Mouse (Mus musculus) hindbrain, postnatal 0 days (tissue): ENCODE data around the gene Kctd17. TPM values are rescaled to one million over a fixed set of nuclear protein-coding genes. Genes with fewer than 3 reads are reported as not detected.
A peak's percentile ranks its signal among the peaks of the same experiment; 100 is the strongest.

Experiments
- ATAC-seq: fragments of 200-750 bp; cut with Nextera tagmentation; 2 replicates; pipeline ENCODE4 v1.8.0; 2017; ENCODE audit warnings: mild to moderate bottlenecking, moderate TSS enrichment, moderate library complexity
- DNase-seq: peaks from one replicate; pipeline ENCODE4 v3.0.0-alpha.2; 2015; ENCODE audit warnings: low spot score
- H3K27ac ChIP-seq: fragments of 300-500 bp; sonication (generic); 2 replicates; pipeline ENCODE4 v1.5.1; 2014; ENCODE audit warnings: mild to moderate bottlenecking
- H3K27me3 ChIP-seq: fragments of 300-500 bp; sonication (generic); 2 replicates; pipeline ENCODE4 v1.6.1; 2014; ENCODE audit warnings: low read length, mixed read lengths; ENCODE audit not compliant: insufficient read depth
- H3K36me3 ChIP-seq: fragments of 300-500 bp; sonication (generic); 2 replicates; pipeline ENCODE4 v1.6.1; 2014; ENCODE audit warnings: low read length, mixed read lengths; ENCODE audit not compliant: insufficient read depth
- H3K4me1 ChIP-seq: fragments of 300-500 bp; sonication (generic); 2 replicates; pipeline ENCODE4 v1.6.1; 2014; ENCODE audit warnings: antibody characterized with exemption, low read length, mixed read lengths; ENCODE audit not compliant: insufficient read depth
- H3K4me2 ChIP-seq: fragments of 300-500 bp; sonication (generic); 2 replicates; pipeline ENCODE4 v1.6.1; 2014; ENCODE audit warnings: low read depth, mild to moderate bottlenecking, low read length, moderate library complexity, mixed read lengths
- H3K4me3 ChIP-seq: fragments of 300-500 bp; sonication (generic); 2 replicates; pipeline ENCODE4 v1.5.1; 2014; ENCODE audit warnings: low read length
- H3K9ac ChIP-seq: fragments of 300-500 bp; sonication (generic); replicated peaks from 2 replicates; pipeline ENCODE4 v1.6.1; 2014; ENCODE audit warnings: mild to moderate bottlenecking, low read length, moderate library complexity, mixed read lengths
- H3K9me3 ChIP-seq: fragments of 300-500 bp; sonication (generic); 2 replicates; pipeline ENCODE4 v1.6.1; 2016; ENCODE audit warnings: low read length, mixed read lengths
- CTCF ChIP-seq: IDR thresholded peaks from 2 replicates; pipeline ENCODE4 v1.5.1; 2016; ENCODE audit warnings: antibody characterized with exemption, control low read depth, low read depth
- WGBS: fragments of 180-500 bp; shearing (Covaris S2); extraction: QIAGEN DNeasy Blood & Tissue Kit; methylation state at CpG from one replicate; pipeline ENCODE4 v1.1.7; 2014; 5-methylcytosine and 5-hydroxymethylcytosine counted together
- polyA plus RNA-seq: library from polyadenylated mRNA; unstranded; fragments of >200 nt; fragmentation: Nextera tagmentation; extraction: Ambion mirVana; gene quantifications from 2 replicates; pipeline ENCODE4 v1.2.1, GENCODE M21; 2015
- total RNA-seq: library from RNA; depleted of rRNA; stranded (reverse); fragments of >200 nt; gene quantifications from 2 replicates; pipeline ENCODE4 v1.2.3, GENCODE M21; 2014

Gene Kctd17
- total and polyA plus RNA-seq, 2 experiments from 2014 or later = 155 to 161 TPM

- no peaks in the 10 kb centered on the region for H3K9me3 ChIP-seq
- no peak overlapping the region for H3K4me3 ChIP-seq
- no peak for TF ChIP-seq CTCF
- ATAC-seq = peak; percentile 28; the same call in 1 of the 2 replicates
- H3K9ac ChIP-seq = no peak overlapping the region
- 39% methylated on average over 1 of the region's 1 CpGs for WGBS
- H3K27ac ChIP-seq = peak overlapping the region; percentile 88
- DNase-seq = peak; percentile 84
- H3K27me3 ChIP-seq = peaks cover 3% of the 10 kb centered on the region; the same call in 1 of the 2 replicates
- peak overlapping the region; percentile 87; the same call in 1 of the 2 replicates for H3K4me2 ChIP-seq
- H3K36me3 ChIP-seq = no peaks in the 10 kb centered on the region
- peaks cover 26% of the 10 kb centered on the region; the same call in 1 of the 2 replicates for H3K4me1 ChIP-seq
These were observed 24.5 kb upstream of the Kctd17 start for GRCm38 (mm10) chr15:78403896-78404295.

GRCm38 (mm10) chr15:78405098-78405497, 23.3 kb upstream of the Kctd17 start:
- no peak for TF ChIP-seq CTCF
- peak overlapping the region; percentile 87 for H3K4me2 ChIP-seq
- WGBS = 51% methylated on average over 11 of the region's 11 CpGs
- H3K27ac ChIP-seq = peak overlapping the region; percentile 88
- peak overlapping the region; percentile 78 for H3K9ac ChIP-seq
- ATAC-seq = no peak
- peaks cover 8% of the 10 kb centered on the region; the same call in 1 of the 2 replicates for H3K27me3 ChIP-seq
- peak overlapping the region; percentile 65 for H3K4me3 ChIP-seq
- H3K36me3 ChIP-seq = no peaks in the 10 kb centered on the region
- no peak for DNase-seq
- no peaks in the 10 kb centered on the region for H3K9me3 ChIP-seq
- peaks cover 26% of the 10 kb centered on the region; the same call in 1 of the 2 replicates for H3K4me1 ChIP-seq

GRCm38 (mm10) chr15:78405517-78406211, 22.7 kb upstream of the Kctd17 start, which contains the start of gene Tst:
Tst (minus strand) TSS chr15:78405907.
- peak; percentile 91 for DNase-seq
- peak; percentile 71 for ATAC-seq
- H3K4me1 ChIP-seq = peaks cover 26% of the 10 kb centered on the region; the same call in 1 of the 2 replicates

GRCm38 (mm10) chr15:78406293-78406934, 21.9 kb upstream of the Kctd17 start, which contains the start of gene Mpst:
Mpst (plus strand) TSS chr15:78406416.
- peak within 1 kb of the TSS; percentile 65 for H3K4me3 ChIP-seq
- peak within 1 kb of the TSS; percentile 88 for H3K27ac ChIP-seq
- DNase-seq = peak; percentile 92
- peaks cover 8% of the 10 kb centered on the region; the same call in 1 of the 2 replicates for H3K27me3 ChIP-seq
- WGBS = under 1% methylated on average over 39 of the region's 40 CpGs
- TF ChIP-seq CTCF = no peak
- H3K9ac ChIP-seq = peak within 1 kb of the TSS; percentile 78
- no peaks in the 10 kb centered on the region for H3K9me3 ChIP-seq
- peak within 1 kb of the TSS; percentile 87 for H3K4me2 ChIP-seq
- ATAC-seq = peak; percentile 90
- no peaks in the 10 kb centered on the region for H3K36me3 ChIP-seq
- H3K4me1 ChIP-seq = peaks cover 26% of the 10 kb centered on the region; the same call in 1 of the 2 replicates

More at GRCm38 (mm10) chr15:78405517-78406211, 22.7 kb upstream of the Kctd17 start, which contains the start of gene Tst:
- peak within 1 kb of the TSS; percentile 65 for H3K4me3 ChIP-seq
- peaks cover 8% of the 10 kb centered on the region; the same call in 1 of the 2 replicates for H3K27me3 ChIP-seq
- no peaks in the 10 kb centered on the region for H3K9me3 ChIP-seq
- 1% methylated on average over 34 of the region's 34 CpGs for WGBS
- no peaks in the 10 kb centered on the region for H3K36me3 ChIP-seq
- H3K4me2 ChIP-seq = peak within 1 kb of the TSS; percentile 87
- no peak for TF ChIP-seq CTCF
- H3K9ac ChIP-seq = peak within 1 kb of the TSS; percentile 78
- H3K27ac ChIP-seq = peak within 1 kb of the TSS; percentile 88

GRCm38 (mm10) chr15:78409570-78410052, 18.8 kb upstream of the Kctd17 start:
- Histone ChIP-seq H3K4me3 (no peak overlapping the region), H3K4me2 (peak overlapping the region; percentile 35; the same call in 1 of the 2 replicates), H3K9me3 (no peaks in the 10 kb centered on the region), H3K9ac (0 out of 2 replicates have a peak overlapping the region, but pooled peaks have one; percentile 22), H3K4me1 (peaks cover 15% of the 10 kb centered on the region; the same call in 1 of the 2 replicates), H3K27ac (no peak overlapping the region), H3K27me3 (peaks cover 8% of the 10 kb centered on the region; the same call in 1 of the 2 replicates), H3K36me3 (no peaks in the 10 kb centered on the region)
- WGBS = 18% methylated on average over 12 of the region's 12 CpGs
- TF ChIP-seq CTCF = no peak
- DNase-seq = no peak
- ATAC-seq = no peak

DNA sequence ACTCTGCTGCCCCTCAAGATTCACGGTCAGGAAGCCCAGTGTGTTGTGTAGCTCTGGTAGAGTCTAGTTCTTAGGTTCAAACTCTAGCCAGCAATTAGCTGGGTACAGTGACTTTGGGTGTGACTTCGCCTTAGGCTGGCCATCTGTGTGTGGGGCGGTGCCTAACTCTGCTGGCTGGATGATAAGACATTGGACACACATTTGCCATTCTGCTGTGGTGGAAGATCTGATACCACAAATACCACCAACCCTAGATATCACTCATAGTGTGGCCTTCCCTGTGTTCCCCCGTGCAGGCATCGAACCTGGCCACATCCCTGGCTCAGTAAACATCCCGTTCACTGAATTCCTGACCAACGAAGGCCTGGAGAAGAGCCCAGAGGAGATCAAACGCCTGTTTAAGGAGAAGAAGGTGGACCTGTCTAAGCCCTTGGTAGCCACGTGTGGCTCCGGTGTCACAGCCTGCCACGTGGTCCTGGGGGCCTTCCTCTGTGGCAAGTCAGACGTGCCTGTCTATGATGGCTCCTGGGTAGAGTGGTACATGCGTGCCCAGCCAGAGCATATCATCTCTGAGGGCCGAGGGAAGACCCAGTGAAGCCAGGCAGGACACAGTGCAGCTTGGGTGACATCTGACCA, 15.2 kb upstream of the Kctd17 start:
- H3K9me3 ChIP-seq = no peaks in the 10 kb centered on the region
- no peaks in the 10 kb centered on the region for H3K36me3 ChIP-seq
- H3K9ac ChIP-seq = no peak overlapping the region
- no peak overlapping the region for H3K27ac ChIP-seq
- no peak overlapping the region for H3K4me3 ChIP-seq
- peaks cover 8% of the 10 kb centered on the region; the same call in 1 of the 2 replicates for H3K27me3 ChIP-seq
- no peak for TF ChIP-seq CTCF
- no peak for DNase-seq
- no peak for ATAC-seq
- WGBS = 91% methylated on average over 14 of the region's 14 CpGs
- no peak overlapping the region for H3K4me2 ChIP-seq
- no peaks in the 10 kb centered on the region for H3K4me1 ChIP-seq
